Mouse (Mus musculus): Measurements from ENCODE around the gene Olfr1033.
"Not testable (repeated sequence)": the region's sequence is repeated elsewhere in the genome, so short reads cannot be mapped to it uniquely, and the experiment has no call there.

DNA sequence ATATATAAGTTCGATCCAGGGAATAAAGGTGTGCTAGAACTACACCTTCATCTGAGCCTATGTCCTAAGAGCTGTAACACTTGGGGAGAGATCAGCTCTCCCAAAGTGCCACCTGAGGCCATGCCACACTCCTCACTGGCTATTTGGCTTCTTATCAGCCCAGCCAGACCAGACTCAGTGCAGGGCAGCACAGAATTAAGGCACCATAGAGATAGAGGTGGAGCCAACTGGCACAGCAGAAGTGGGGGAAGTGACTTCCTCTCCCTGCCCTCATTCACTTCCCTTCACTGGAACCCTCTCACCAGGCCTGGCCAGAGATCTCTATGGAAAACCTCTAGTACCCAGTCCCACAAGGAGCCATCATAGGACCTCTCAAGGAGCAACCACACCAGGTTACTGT is 60.0 kb downstream of the Olfr1033 start:
- not testable (repeated sequence) for TF ChIP-seq POLR2A (IDR thresholded peaks at IDR 0.05; ENCODE audit: borderline replicate concordance, extremely low read depth, insufficient read depth, insufficient read length, poor library complexity, severe bottlenecking); CTCF (IDR thresholded peaks at IDR 0.05; ENCODE audit: borderline replicate concordance, extremely low read depth, insufficient read depth, insufficient read length)

Measured in brain, embryonic 14.5 days (tissue).